Mouse (Mus musculus) liver, embryonic 16.5 days (tissue): ENCODE data around the gene Nol7. TPM values are rescaled to one million over a fixed set of nuclear protein-coding genes. Genes with fewer than 3 reads are reported as not detected.

Experiments used
- ATAC-seq: fragments of 200-750 bp; cut with Nextera tagmentation; 2 replicates; pipeline ENCODE4 v1.8.0; 2017; ENCODE audit warnings: low read depth, mild to moderate bottlenecking, moderate number of reproducible peaks, moderate library complexity
- H3K27ac ChIP-seq: fragments of 300-500 bp; sonication (generic); 2 replicates; pipeline ENCODE4 v1.5.1; 2014; ENCODE audit warnings: mild to moderate bottlenecking, low read length
- H3K27me3 ChIP-seq: fragments of 300-500 bp; sonication (generic); 2 replicates; pipeline ENCODE4 v1.6.1; 2014; ENCODE audit warnings: low read depth, low read length, mixed read lengths; ENCODE audit not compliant: control insufficient read depth, insufficient read depth
- H3K36me3 ChIP-seq: fragments of 300-500 bp; sonication (generic); 2 replicates; pipeline ENCODE4 v1.6.1; 2014; ENCODE audit warnings: mild to moderate bottlenecking; ENCODE audit not compliant: control insufficient read depth, insufficient read depth
- H3K4me1 ChIP-seq: fragments of 300-500 bp; sonication (generic); 2 replicates; pipeline ENCODE4 v1.6.1; 2014; ENCODE audit warnings: low read depth, low read length, mixed read lengths; ENCODE audit not compliant: control insufficient read depth
- H3K4me2 ChIP-seq: fragments of 300-500 bp; sonication (generic); 2 replicates; pipeline ENCODE4 v1.6.1; 2014; ENCODE audit warnings: low read depth, low read length, mixed read lengths
- H3K4me3 ChIP-seq: fragments of 300-500 bp; sonication (generic); 2 replicates; pipeline ENCODE4 v1.5.1; 2014; ENCODE audit warnings: low read depth, mild to moderate bottlenecking, low read length
- H3K9ac ChIP-seq: fragments of 300-500 bp; sonication (generic); 2 replicates; pipeline ENCODE4 v1.6.1; 2014; ENCODE audit warnings: low read depth, low read length
- H3K9me3 ChIP-seq: fragments of 300-500 bp; sonication (generic); replicated peaks from 2 replicates; pipeline ENCODE4 v1.6.1; 2016; ENCODE audit warnings: low read length; ENCODE audit not compliant: control insufficient read depth
- WGBS: fragments of 180-500 bp; shearing (Covaris S2); extraction: QIAGEN DNeasy Blood & Tissue Kit; methylation state at CpG from one replicate; pipeline ENCODE4 v1.1.7; 2014; ENCODE audit not compliant: insufficient replicate concordance; 5-methylcytosine and 5-hydroxymethylcytosine counted together
- polyA plus RNA-seq: library from polyadenylated mRNA; unstranded; fragments of >200 nt; fragmentation: Nextera tagmentation; extraction: Ambion mirVana; gene quantifications from 2 replicates; pipeline ENCODE4 v1.2.1, GENCODE M21; 2015

The Nol7 gene
- polyA plus RNA-seq, 1 experiment from 2014 or later, result 77.7 TPM

GRCm38 (mm10) chr13:43444717-43445116 is 46.5 kb downstream of the Nol7 start:
- Histone ChIP-seq H3K27me3 (no peaks in the 10 kb centered on the region), H3K9me3 (no peaks in the 10 kb centered on the region), H3K36me3 (no peaks in the 10 kb centered on the region), H3K4me2 (no peak overlapping the region), H3K4me1 (no peaks in the 10 kb centered on the region), H3K27ac (no peak overlapping the region), H3K9ac (no peak overlapping the region), H3K4me3 (no peak overlapping the region)
- 80% methylated on average over 3 of the region's 3 CpGs for WGBS
- ATAC-seq, result no peak

- Histone ChIP-seq H3K27ac (no peak overlapping the region), H3K9me3 (no peaks in the 10 kb centered on the region), H3K9ac (no peak overlapping the region), H3K4me1 (no peaks in the 10 kb centered on the region; the same call in 1 of the 2 replicates), H3K4me3 (no peak overlapping the region), H3K4me2 (no peak overlapping the region), H3K36me3 (no peaks in the 10 kb centered on the region), H3K27me3 (no peaks in the 10 kb centered on the region)
- 75% methylated on average over 4 of the region's 4 CpGs for WGBS
- ATAC-seq, result no peak
Measured at GRCm38 (mm10) chr13:43445754-43446153, 47.6 kb downstream of the Nol7 start.

DNA sequence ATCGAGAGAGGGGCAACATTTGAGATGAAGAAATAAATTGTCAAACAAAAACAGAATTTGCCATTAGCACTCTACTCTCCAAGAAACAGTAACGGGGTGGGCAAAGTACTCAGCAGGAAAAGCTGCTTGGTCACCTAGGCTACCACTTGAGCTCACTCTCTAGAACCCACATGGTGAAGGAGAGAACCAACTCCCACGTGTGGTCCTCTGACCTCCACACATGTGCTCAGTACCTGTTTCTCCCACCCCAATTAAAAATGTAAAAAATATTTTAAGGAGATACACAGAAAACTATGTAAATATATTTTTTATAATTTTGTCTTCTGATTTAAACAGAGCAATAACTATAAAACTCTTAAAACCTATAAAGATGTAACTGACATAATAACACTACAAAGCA is 49.5 kb downstream of the Nol7 start:
- no peaks in the 10 kb centered on the region; the same call in 1 of the 2 replicates for H3K4me1 ChIP-seq
- no peak overlapping the region for H3K4me2 ChIP-seq
- no peak overlapping the region for H3K4me3 ChIP-seq
- H3K27me3 ChIP-seq, result no peaks in the 10 kb centered on the region
- H3K9me3 ChIP-seq, result no peaks in the 10 kb centered on the region
- no peak overlapping the region for H3K27ac ChIP-seq
- no peak for ATAC-seq
- 57% methylated on average over 3 of the region's 3 CpGs for WGBS
- H3K36me3 ChIP-seq, result no peaks in the 10 kb centered on the region
- no peak overlapping the region for H3K9ac ChIP-seq

DNA sequence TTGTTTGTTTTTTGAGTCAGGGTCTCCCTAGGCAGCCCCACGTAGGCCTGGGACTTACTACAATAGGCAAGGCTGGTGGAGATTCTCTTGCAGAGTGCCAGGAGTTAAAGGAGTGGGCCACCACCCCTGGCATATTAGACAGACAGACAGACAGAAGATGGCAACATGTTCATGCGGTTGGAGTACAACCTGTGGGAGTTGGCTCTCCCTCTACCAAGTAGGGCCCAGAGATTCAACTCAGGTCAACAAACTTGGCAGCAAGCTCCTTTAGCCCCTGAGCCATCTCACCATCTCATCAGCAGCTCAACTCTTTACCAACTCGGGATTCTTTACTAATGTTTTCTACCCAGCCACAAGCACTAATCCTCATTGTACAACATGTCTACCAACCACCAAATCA is 52.5 kb downstream of the Nol7 start:
- no peaks in the 10 kb centered on the region for H3K27me3 ChIP-seq
- 66% methylated on average over 3 of the region's 3 CpGs for WGBS
- H3K4me3 ChIP-seq, result no peak overlapping the region
- no peaks in the 10 kb centered on the region for H3K9me3 ChIP-seq
- H3K9ac ChIP-seq, result no peak overlapping the region
- H3K27ac ChIP-seq, result no peak overlapping the region
- H3K36me3 ChIP-seq, result no peaks in the 10 kb centered on the region
- ATAC-seq, result no peak
- peaks cover 4% of the 10 kb centered on the region for H3K4me1 ChIP-seq
- H3K4me2 ChIP-seq, result no peak overlapping the region

DNA sequence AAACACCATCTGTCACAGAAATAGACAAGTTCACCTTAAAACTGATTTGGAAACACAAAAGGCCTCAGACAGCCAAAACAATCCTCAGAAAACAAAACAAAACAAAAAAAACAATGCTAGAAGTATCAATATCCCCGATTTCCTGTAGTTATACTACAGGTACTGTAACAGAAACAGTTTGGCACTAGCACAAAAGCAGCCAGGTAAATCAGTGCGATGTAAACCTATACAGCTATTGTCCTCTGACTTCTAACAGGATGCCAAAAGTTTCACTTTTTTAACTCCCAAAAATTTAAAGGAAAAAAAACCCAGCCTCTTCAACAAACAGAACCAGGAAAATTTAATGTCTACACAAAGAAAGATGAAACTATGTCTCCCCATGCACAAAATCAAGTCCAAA is 54.0 kb downstream of the Nol7 start:
- ATAC-seq, result no peak
- no peaks in the 10 kb centered on the region for H3K36me3 ChIP-seq
- H3K27ac ChIP-seq, result no peak overlapping the region
- H3K4me3 ChIP-seq, result no peak overlapping the region
- H3K27me3 ChIP-seq, result no peaks in the 10 kb centered on the region
- H3K4me1 ChIP-seq, result peaks cover 4% of the 10 kb centered on the region
- no peak overlapping the region for H3K4me2 ChIP-seq
- 61% methylated on average over 2 of the region's 2 CpGs for WGBS
- H3K9ac ChIP-seq, result no peak overlapping the region
- no peaks in the 10 kb centered on the region for H3K9me3 ChIP-seq

GRCm38 (mm10) chr13:43452843-43453605 is 54.8 kb downstream of the Nol7 start:
- Histone ChIP-seq H3K27me3 (no peaks in the 10 kb centered on the region), H3K9ac (no peak overlapping the region), H3K4me3 (no peak overlapping the region), H3K4me1 (peaks cover 4% of the 10 kb centered on the region), H3K36me3 (no peaks in the 10 kb centered on the region), H3K9me3 (no peaks in the 10 kb centered on the region), H3K4me2 (no peak overlapping the region), H3K27ac (no peak overlapping the region)
- ATAC-seq, result no peak
- WGBS, result 19% methylated on average over 7 of the region's 7 CpGs

- no peaks in the 10 kb centered on the region for H3K36me3 ChIP-seq
- no peak for ATAC-seq
- no peak overlapping the region for H3K9ac ChIP-seq
- H3K9me3 ChIP-seq, result no peaks in the 10 kb centered on the region
- 35% methylated on average over 7 of the region's 7 CpGs for WGBS
- no peak overlapping the region for H3K27ac ChIP-seq
- no peak overlapping the region for H3K4me3 ChIP-seq
- no peak overlapping the region for H3K4me2 ChIP-seq
- H3K27me3 ChIP-seq, result no peaks in the 10 kb centered on the region
- H3K4me1 ChIP-seq, result peaks cover 4% of the 10 kb centered on the region
Measured at GRCm38 (mm10) chr13:43454431-43454830, 56.2 kb downstream of the Nol7 start.

Other genes with a start within 250 kb of the Nol7 start
- gene Tbc1d7, start 226.9 kb upstream of the Nol7 start, polyA plus RNA-seq, result 10.4 TPM in 2 replicates
- gene Gfod1, start 94.2 kb upstream of the Nol7 start, polyA plus RNA-seq, result 0.59 and 0.63 TPM in 2 replicates
- 5.1 and 6.0 TPM in 2 replicates for gene Sirt5, start 32.9 kb upstream of the Nol7 start, polyA plus RNA-seq
- gene Ranbp9, start 82.9 kb downstream of the Nol7 start, polyA plus RNA-seq, result 2.2 and 2.3 TPM in 2 replicates
- 4.9 and 5.4 TPM in 2 replicates for gene Mcur1, start 161.8 kb downstream of the Nol7 start, polyA plus RNA-seq
- gene Rnf182, start 217.3 kb downstream of the Nol7 start, polyA plus RNA-seq, result not detected in 2 replicates